Mouse (Mus musculus) adrenal gland, adult (tissue): ENCODE measurements around the gene Ubac2.

Experiments
- DNase-seq, 2 experiments: peaks; one replicate each; pipeline ENCODE4 v3.0.0; 2022 to 2023; ENCODE audit warnings: low spot score in 1 of 2; ENCODE audit not compliant: inconsistent age in 2 of 2

Ubac2 gene

GRCm38 (mm10) chr14:121996786-121997185 lies 118.4 kb downstream of the Ubac2 start:
- DNase-seq, result peak; percentile 41 to 70

- no peak for DNase-seq
Observed at GRCm38 (mm10) chr14:121999455-121999854, 121.0 kb downstream of the Ubac2 start.

GRCm38 (mm10) chr14:122000346-122001105 lies 122.1 kb downstream of the Ubac2 start:
- DNase-seq, result no peak

GRCm38 (mm10) chr14:122002224-122002623 lies 123.8 kb downstream of the Ubac2 start:
- DNase-seq, result no peak

GRCm38 (mm10) chr14:122003812-122004211 lies 125.4 kb downstream of the Ubac2 start:
- no peak for DNase-seq

- DNase-seq, result no peak
Observed at GRCm38 (mm10) chr14:122008261-122008660, 129.8 kb downstream of the Ubac2 start.

GRCm38 (mm10) chr14:122009502-122009901 lies 131.1 kb downstream of the Ubac2 start:
- DNase-seq, result no peak

- no peak for DNase-seq
Observed at GRCm38 (mm10) chr14:122010301-122010700, 131.9 kb downstream of the Ubac2 start.

GRCm38 (mm10) chr14:122011768-122012167 lies 133.3 kb downstream of the Ubac2 start:
- no peak for DNase-seq

GRCm38 (mm10) chr14:122012193-122012592 lies 133.8 kb downstream of the Ubac2 start:
- no peak for DNase-seq

- DNase-seq, result no peak
Observed at GRCm38 (mm10) chr14:122012814-122013213, 134.4 kb downstream of the Ubac2 start.

GRCm38 (mm10) chr14:122013417-122013951 lies 135.1 kb downstream of the Ubac2 start:
- peak; percentile 16 to 46 for DNase-seq

GRCm38 (mm10) chr14:122017958-122018357 lies 139.5 kb downstream of the Ubac2 start:
- DNase-seq, result no peak

- no peak for DNase-seq
Observed at GRCm38 (mm10) chr14:122019389-122019788, 141.0 kb downstream of the Ubac2 start.

- no peak for DNase-seq
Observed at GRCm38 (mm10) chr14:122020567-122020966, 142.1 kb downstream of the Ubac2 start.

- DNase-seq, result no peak
Observed at GRCm38 (mm10) chr14:122023054-122023453, 144.6 kb downstream of the Ubac2 start.

GRCm38 (mm10) chr14:122023928-122024327 lies 145.5 kb downstream of the Ubac2 start:
- DNase-seq, result no peak

GRCm38 (mm10) chr14:122028926-122029745 lies 150.7 kb downstream of the Ubac2 start:
- DNase-seq, result no peak

GRCm38 (mm10) chr14:122029851-122030250 lies 151.4 kb downstream of the Ubac2 start:
- no peak for DNase-seq

- DNase-seq, result no peak
Observed at GRCm38 (mm10) chr14:122032045-122032444, 153.6 kb downstream of the Ubac2 start.

- no peak for DNase-seq
Observed at GRCm38 (mm10) chr14:122034451-122034850, 156.0 kb downstream of the Ubac2 start, which contains the start of gene Timm8a2. Timm8a2 (plus strand) TSS chr14:122034674.

GRCm38 (mm10) chr14:122035181-122035580 lies 156.8 kb downstream of the Ubac2 start:
- DNase-seq, result no peak
